Mouse (Mus musculus): ENCODE data around the gene Clec2i. TPM values are rescaled to one million over a fixed set of nuclear protein-coding genes. Genes with fewer than 3 reads are reported as not detected.
"Not testable (repeated sequence)": the region's sequence is repeated elsewhere in the genome, so short reads cannot be mapped to it uniquely, and the experiment has no call there.

Gene Clec2i
- polyA plus RNA-seq, 1 experiment from 2014 or later = 0.40 TPM

DNA sequence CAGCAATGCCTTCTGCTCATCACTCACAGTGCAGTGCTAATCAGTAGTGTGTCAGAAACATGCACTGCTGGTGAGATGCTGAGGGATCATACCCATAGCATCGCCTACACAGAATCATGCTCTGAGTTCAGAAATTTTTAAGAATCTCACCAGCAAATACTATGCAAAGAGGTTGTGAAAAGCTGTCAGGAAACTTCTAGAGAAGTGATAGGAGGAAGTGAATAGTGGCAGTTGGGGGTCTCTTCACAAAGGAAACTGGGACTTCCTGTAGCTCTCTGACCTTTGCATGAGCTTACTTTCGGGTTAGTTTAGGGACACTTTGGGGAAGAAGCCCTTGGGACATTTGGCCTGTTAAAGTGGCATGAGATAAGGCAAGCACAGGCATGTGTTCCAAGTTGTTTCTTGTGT lies 3.6 kb downstream of the Clec2i start, which contains the start of gene BC035044:
TSS of gene BC035044 (minus strand) at position 179 of the 408 bp plus-strand sequence.
- no peak within 1 kb of the TSS for H3K4me2 ChIP-seq (ENCODE audit: low read depth, low read length)
- H3K36me3 ChIP-seq (ENCODE audit: control insufficient read depth, insufficient read depth, low read length) = no peaks in the 10 kb centered on the region
- no peaks in the 10 kb centered on the region for H3K27me3 ChIP-seq (replicated peaks; ENCODE audit: control insufficient read depth, insufficient read depth, low read length)
- no peaks in the 10 kb centered on the region for H3K9me3 ChIP-seq (ENCODE audit: control insufficient read depth, low read length)
- H3K4me1 ChIP-seq (ENCODE audit: control insufficient read depth, insufficient read depth, low read length) = no peaks in the 10 kb centered on the region
- 76% methylated on average over 2 of the region's 2 CpGs for WGBS
- H3K27ac ChIP-seq (ENCODE audit: low read length) = no peak within 1 kb of the TSS
- H3K9ac ChIP-seq (ENCODE audit: low read depth, low read length) = no peak within 1 kb of the TSS
- no peak for ATAC-seq
- no peak within 1 kb of the TSS for H3K4me3 ChIP-seq (ENCODE audit: low read length)

DNA sequence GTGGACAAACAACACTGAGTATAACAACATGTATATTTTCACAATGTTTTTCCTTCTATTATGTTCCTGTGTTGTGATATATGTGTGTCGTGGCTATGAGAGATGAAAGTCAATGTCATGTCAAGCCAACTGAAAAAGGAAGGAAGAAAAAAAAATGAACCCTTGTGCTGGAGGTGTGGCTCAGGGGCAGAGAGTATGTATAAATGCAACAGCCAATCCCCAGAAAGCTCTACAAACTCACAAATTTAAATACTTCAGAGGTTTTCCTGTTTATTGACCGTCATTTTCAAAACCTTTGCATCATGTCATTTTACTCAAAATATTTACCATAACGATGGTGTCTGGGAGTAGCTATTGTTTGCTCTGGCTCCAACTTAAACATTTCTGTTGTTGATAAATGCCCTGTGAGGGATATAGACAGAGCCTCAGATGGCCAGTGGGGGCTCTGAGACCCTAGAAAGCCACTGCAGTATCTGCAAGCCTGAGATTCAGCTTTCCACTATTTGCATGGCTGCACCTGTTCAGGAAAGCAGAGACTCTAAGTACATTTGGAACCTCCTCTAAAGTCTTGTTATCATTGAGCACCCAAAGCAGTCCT lies 8.1 kb downstream of the Clec2i start:
- no peak overlapping the region for H3K27ac ChIP-seq (ENCODE audit: low read length)
- no peaks in the 10 kb centered on the region for H3K4me1 ChIP-seq (ENCODE audit: control insufficient read depth, insufficient read depth, low read length)
- no peak overlapping the region for H3K4me2 ChIP-seq (ENCODE audit: low read depth, low read length)
- H3K36me3 ChIP-seq (ENCODE audit: control insufficient read depth, insufficient read depth, low read length) = no peaks in the 10 kb centered on the region
- H3K27me3 ChIP-seq (replicated peaks; ENCODE audit: control insufficient read depth, insufficient read depth, low read length) = no peaks in the 10 kb centered on the region
- no peak overlapping the region for H3K9ac ChIP-seq (ENCODE audit: low read depth, low read length)
- H3K9me3 ChIP-seq (ENCODE audit: control insufficient read depth, low read length) = no peaks in the 10 kb centered on the region
- ATAC-seq = no peak
- no peak overlapping the region for H3K4me3 ChIP-seq (ENCODE audit: low read length)
- WGBS = 74% methylated on average over 3 of the region's 3 CpGs

GRCm38 (mm10) chr6:128900044-128900443 lies 12.7 kb downstream of the Clec2i start:
- Histone ChIP-seq H3K27me3 (replicated peaks; ENCODE audit: control insufficient read depth, insufficient read depth, low read length) (no peaks in the 10 kb centered on the region), H3K4me3 (ENCODE audit: low read length) (no peak overlapping the region), H3K9ac (ENCODE audit: low read depth, low read length) (no peak overlapping the region), H3K9me3 (ENCODE audit: control insufficient read depth, low read length) (no peaks in the 10 kb centered on the region), H3K4me2 (ENCODE audit: low read depth, low read length) (no peak overlapping the region), H3K36me3 (ENCODE audit: control insufficient read depth, insufficient read depth, low read length) (no peaks in the 10 kb centered on the region), H3K4me1 (ENCODE audit: control insufficient read depth, insufficient read depth, low read length) (no peaks in the 10 kb centered on the region), H3K27ac (ENCODE audit: low read length) (no peak overlapping the region)
- ATAC-seq = no peak
- 91% methylated on average over 2 of the region's 2 CpGs for WGBS

DNA sequence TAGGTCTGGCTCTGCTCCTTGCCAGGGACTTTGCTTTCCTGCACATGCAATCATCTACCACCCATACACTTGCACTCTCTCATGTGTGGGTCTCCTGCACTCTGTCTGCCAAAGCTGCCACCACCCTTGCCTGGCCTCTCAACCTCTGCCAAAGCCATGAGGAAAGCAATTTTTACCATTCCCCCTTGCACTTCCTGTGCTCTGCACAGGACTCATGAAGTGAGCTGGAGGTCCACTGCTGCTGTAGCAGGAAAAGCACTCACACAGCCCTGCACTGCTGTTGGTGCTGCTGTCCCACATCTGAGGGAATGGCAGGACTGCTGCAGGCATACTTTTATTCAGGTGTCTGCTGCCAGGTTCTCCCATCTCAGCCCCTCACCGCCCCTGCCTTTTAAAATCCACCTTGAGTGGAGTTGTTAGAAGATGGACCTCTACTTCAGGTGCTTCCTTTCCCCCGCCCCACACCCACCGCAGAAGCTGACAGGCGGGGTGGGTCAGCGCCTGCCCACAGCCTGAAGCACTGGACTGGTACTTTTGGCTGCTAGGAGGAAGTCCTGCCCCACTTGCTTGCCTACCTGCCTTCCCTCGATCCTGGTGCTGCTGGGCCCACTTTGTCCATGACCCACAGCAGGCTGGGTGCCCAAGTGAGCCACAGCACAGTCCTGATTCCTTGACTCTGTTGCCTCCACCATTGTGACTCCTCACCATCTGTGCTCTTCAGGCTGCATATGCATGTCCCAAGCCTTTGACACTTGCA lies 13.6 kb downstream of the Clec2i start:
- not testable (repeated sequence) for H3K9me3 ChIP-seq (ENCODE audit: control insufficient read depth, low read length)

DNA sequence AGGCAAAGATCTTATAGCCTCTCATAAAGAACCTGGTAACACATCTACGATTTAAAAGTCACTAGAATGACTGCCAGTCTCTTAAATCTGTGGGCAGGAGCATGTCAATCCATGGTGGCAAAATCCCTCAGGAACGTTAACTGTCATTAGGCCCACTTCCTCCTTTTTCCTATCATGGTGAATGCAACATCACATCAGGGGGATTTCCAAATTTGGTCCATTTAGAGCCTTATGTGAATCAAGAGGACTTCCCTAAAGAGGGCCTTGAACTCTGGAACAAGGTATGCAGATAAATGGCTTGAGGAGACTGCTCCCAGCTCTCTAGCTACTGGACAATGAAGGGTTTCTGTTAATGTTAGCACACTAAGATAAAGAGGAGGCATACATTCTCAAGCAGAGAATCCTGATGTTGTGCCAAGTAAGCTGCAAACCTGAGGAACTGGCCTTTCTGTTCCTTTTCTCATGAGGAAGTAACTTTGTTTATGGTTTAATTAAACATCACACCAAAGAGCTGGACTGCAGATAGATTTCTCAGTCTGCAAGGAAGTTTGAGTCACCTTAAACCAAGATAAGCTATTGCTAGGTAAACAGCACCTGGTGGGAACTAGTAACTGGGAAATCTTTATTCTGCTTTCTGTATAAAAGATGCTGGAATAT lies 26.3 kb downstream of the Clec2i start:
- WGBS = 79% methylated on average over 2 of the region's 2 CpGs
- H3K27ac ChIP-seq (ENCODE audit: low read length) = no peak overlapping the region
- H3K27me3 ChIP-seq (replicated peaks; ENCODE audit: control insufficient read depth, insufficient read depth, low read length) = no peaks in the 10 kb centered on the region
- no peak overlapping the region for H3K4me3 ChIP-seq (ENCODE audit: low read length)
- ATAC-seq = peak; percentile 55; the same call in 1 of the 2 replicates
- no peak overlapping the region for H3K9ac ChIP-seq (ENCODE audit: low read depth, low read length)
- no peak overlapping the region for H3K4me2 ChIP-seq (ENCODE audit: low read depth, low read length)
- H3K36me3 ChIP-seq (ENCODE audit: control insufficient read depth, insufficient read depth, low read length) = no peaks in the 10 kb centered on the region
- H3K9me3 ChIP-seq (ENCODE audit: control insufficient read depth, low read length) = no peaks in the 10 kb centered on the region
- no peaks in the 10 kb centered on the region for H3K4me1 ChIP-seq (ENCODE audit: control insufficient read depth, insufficient read depth, low read length)

More for the DNA sequence above, 13.6 kb downstream of the Clec2i start:
- ATAC-seq; H3K9ac ChIP-seq (ENCODE audit: low read depth, low read length); H3K27ac ChIP-seq (ENCODE audit: low read length); H3K4me2 ChIP-seq (ENCODE audit: low read depth, low read length); H3K36me3 ChIP-seq (ENCODE audit: control insufficient read depth, insufficient read depth, low read length); H3K4me1 ChIP-seq (ENCODE audit: control insufficient read depth, insufficient read depth, low read length); H3K27me3 ChIP-seq (replicated peaks; ENCODE audit: control insufficient read depth, insufficient read depth, low read length); H3K4me3 ChIP-seq (ENCODE audit: low read length): not testable (repeated sequence)
- WGBS = 81% methylated on average over 6 of the region's 6 CpGs

DNA sequence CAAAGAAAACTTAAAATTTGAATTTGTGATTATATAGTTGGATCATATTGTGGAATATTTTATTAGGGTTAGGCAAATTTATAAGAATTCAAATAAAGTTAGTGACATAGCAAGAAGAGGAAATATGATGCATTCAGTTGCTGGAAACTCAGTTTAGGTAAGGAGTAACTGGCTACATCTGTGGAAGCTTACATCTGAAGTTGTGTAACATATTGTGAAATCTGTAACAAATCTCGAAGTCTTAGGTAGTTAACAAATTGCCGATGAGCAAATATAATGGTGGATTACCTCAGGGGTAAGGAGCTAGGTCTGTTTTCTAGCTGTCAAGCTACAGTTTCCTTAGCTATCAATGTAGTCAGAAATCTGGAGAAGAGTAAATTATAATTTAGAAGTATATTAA lies 29.9 kb downstream of the Clec2i start:
- no peak overlapping the region for H3K4me2 ChIP-seq (ENCODE audit: low read depth, low read length)
- no peak for ATAC-seq
- no peaks in the 10 kb centered on the region for H3K9me3 ChIP-seq (ENCODE audit: control insufficient read depth, low read length)
- no peak overlapping the region for H3K9ac ChIP-seq (ENCODE audit: low read depth, low read length)
- no peak overlapping the region for H3K4me3 ChIP-seq (ENCODE audit: low read length)
- no peaks in the 10 kb centered on the region for H3K27me3 ChIP-seq (replicated peaks; ENCODE audit: control insufficient read depth, insufficient read depth, low read length)
- H3K36me3 ChIP-seq (ENCODE audit: control insufficient read depth, insufficient read depth, low read length) = no peaks in the 10 kb centered on the region
- 83% methylated on average over 2 of the region's 2 CpGs for WGBS
- no peak overlapping the region for H3K27ac ChIP-seq (ENCODE audit: low read length)
- no peaks in the 10 kb centered on the region for H3K4me1 ChIP-seq (ENCODE audit: control insufficient read depth, insufficient read depth, low read length)

DNA sequence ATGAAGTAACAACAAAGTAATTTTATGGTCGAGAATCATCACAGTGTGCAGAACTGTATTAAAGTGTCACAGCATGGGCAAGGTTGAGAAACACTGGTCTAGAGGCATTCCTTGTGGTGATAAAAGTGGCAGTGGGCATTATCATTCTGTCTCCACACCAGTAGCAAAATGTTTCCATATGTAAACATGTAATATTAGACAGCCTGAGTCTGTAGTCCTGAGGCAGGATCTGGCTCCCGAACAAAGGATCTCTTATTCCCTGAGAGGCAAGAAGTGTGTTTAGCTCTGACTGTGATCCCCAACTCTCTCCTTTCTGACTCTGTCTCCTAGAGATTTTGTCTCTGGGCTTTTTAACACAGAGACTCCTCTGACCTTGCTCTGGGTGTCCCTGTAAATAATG lies 45.7 kb downstream of the Clec2i start:
- Histone ChIP-seq H3K27ac (ENCODE audit: low read length) (no peak overlapping the region), H3K36me3 (ENCODE audit: control insufficient read depth, insufficient read depth, low read length) (no peaks in the 10 kb centered on the region), H3K9ac (ENCODE audit: low read depth, low read length) (no peak overlapping the region), H3K9me3 (ENCODE audit: control insufficient read depth, low read length) (no peaks in the 10 kb centered on the region), H3K4me2 (ENCODE audit: low read depth, low read length) (no peak overlapping the region), H3K4me1 (ENCODE audit: control insufficient read depth, insufficient read depth, low read length) (no peaks in the 10 kb centered on the region), H3K27me3 (replicated peaks; ENCODE audit: control insufficient read depth, insufficient read depth, low read length) (no peaks in the 10 kb centered on the region), H3K4me3 (ENCODE audit: low read length) (no peak overlapping the region)
- 45% methylated on average over 2 of the region's 2 CpGs for WGBS
- ATAC-seq = no peak

DNA sequence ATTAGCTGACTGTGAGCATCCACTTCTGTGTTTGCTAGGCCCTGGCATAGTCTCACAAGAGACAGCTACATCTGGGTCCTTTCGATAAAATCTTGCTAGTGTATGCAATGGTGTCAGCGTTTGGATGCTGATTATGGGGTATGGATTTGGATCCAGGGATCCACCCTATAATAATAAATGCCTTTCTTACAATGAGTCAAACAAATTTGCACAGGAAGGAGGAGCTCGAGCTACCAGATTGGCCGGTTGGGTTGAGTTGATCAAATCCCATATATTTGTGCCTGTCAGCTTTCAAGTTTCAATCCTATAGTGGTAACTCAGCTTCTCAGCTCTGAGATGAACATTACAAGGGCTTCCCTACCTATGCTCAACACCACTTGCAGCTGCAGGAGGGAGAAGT lies 46.7 kb downstream of the Clec2i start, which contains the start of gene Clec2g:
TSS of gene Clec2g (plus strand) at position 301 of the 400 bp plus-strand sequence.
- not testable (repeated sequence) for H3K9ac ChIP-seq (ENCODE audit: low read depth, low read length); H3K27me3 ChIP-seq (replicated peaks; ENCODE audit: control insufficient read depth, insufficient read depth, low read length); H3K36me3 ChIP-seq (ENCODE audit: control insufficient read depth, insufficient read depth, low read length); H3K9me3 ChIP-seq (ENCODE audit: control insufficient read depth, low read length); H3K4me2 ChIP-seq (ENCODE audit: low read depth, low read length); H3K4me3 ChIP-seq (ENCODE audit: low read length); ATAC-seq; H3K4me1 ChIP-seq (ENCODE audit: control insufficient read depth, insufficient read depth, low read length); H3K27ac ChIP-seq (ENCODE audit: low read length)
- 92% methylated on average over 4 of the region's 4 CpGs for WGBS

- not testable (repeated sequence) for H3K9ac ChIP-seq (ENCODE audit: low read depth, low read length); H3K4me2 ChIP-seq (ENCODE audit: low read depth, low read length); H3K36me3 ChIP-seq (ENCODE audit: control insufficient read depth, insufficient read depth, low read length); H3K4me3 ChIP-seq (ENCODE audit: low read length); H3K27me3 ChIP-seq (replicated peaks; ENCODE audit: control insufficient read depth, insufficient read depth, low read length); H3K27ac ChIP-seq (ENCODE audit: low read length); H3K4me1 ChIP-seq (ENCODE audit: control insufficient read depth, insufficient read depth, low read length); H3K9me3 ChIP-seq (ENCODE audit: control insufficient read depth, low read length)
- WGBS = 84% methylated on average over 4 of the region's 13 CpGs
- ATAC-seq = peak; percentile 97
Observed at GRCm38 (mm10) chr6:128935889-128936665, 48.7 kb downstream of the Clec2i start.

Measured in intestine, embryonic 16.5 days (tissue).